In the genomic region with DNA sequence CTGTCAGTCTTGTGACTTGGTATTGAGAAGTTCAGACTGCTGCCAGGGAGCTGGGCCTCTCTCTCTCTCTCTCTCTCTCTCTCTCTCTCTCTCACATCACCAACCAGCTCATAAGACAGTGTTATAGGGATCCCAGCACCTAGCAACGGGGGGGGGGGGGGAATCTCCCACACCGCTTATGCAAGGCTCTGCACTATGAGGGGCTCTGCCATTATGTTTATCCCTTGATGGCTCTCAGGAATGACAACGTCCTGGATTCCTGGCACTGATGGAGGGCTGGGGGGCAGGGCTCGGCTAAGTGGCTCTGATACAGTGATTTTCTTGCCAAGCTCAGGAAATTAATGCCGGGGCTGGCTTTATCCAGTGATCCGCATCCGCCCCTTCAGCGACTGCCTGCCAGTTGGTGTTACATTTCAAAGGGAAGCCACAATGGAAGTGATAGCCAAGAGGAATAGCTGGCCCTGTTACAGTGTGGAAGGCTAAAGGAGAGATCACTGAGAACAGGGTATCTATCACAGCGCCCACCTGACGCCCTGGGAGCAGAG, we compare ENCODE assay signal across 7 mouse cellular contexts. TPM values are rescaled to one million over a fixed set of nuclear protein-coding genes. Genes with fewer than 3 reads are reported as not detected.
DNase-seq lines count a peak whose midpoint lies in the region; ATAC-seq and TF ChIP-seq lines count a peak whose summit lies in the region.

No protein-coding gene starts in this region.

- TF ChIP-seq EP300 in lung, postnatal 0 days (IDR thresholded peaks at IDR 0.05): no peak

- H3K27me3 ChIP-seq in C2C12 (ENCODE audit: control insufficient read depth, insufficient read depth, insufficient read length): no peaks in the 10 kb centered on the region
- no peaks in the 10 kb centered on the region for H3K27me3 ChIP-seq in lung, postnatal 0 days (replicated peaks; ENCODE audit: insufficient read depth, low read length)

- no peak overlapping the region for H3K9ac ChIP-seq in lung, postnatal 0 days (replicated peaks; ENCODE audit: low read depth)

- H3K27ac ChIP-seq in lung, postnatal 0 days (ENCODE audit: low read length): no peak overlapping the region

- no peak overlapping the region for H3ac ChIP-seq in C2C12 (ENCODE audit: control insufficient read depth, insufficient read length, low read depth)

- ATAC-seq in lung, postnatal 0 days: peak; percentile 21

- no peaks in the 10 kb centered on the region for H3K9me3 ChIP-seq in lung, postnatal 0 days (ENCODE audit: low read length)

- no peaks in the 10 kb centered on the region for H3K79me3 ChIP-seq in C2C12 (ENCODE audit: low read depth)

- 3% methylated on average over 10 of the region's 10 CpGs for WGBS in lung, postnatal 0 days

- no peaks in the 10 kb centered on the region for H3K36me3 ChIP-seq in C2C12 (ENCODE audit: control insufficient read depth, insufficient read depth)
- no peaks in the 10 kb centered on the region for H3K36me3 ChIP-seq in lung, postnatal 0 days (ENCODE audit: insufficient read depth, low read length)

- TF ChIP-seq CTCF in C2C12 (IDR thresholded peaks at IDR 0.05; ENCODE audit: control insufficient read depth, insufficient read depth, insufficient read length): no peak
- TF ChIP-seq CTCF in lung, postnatal 0 days (IDR thresholded peaks at IDR 0.05): no peak

- H3K4me2 ChIP-seq in lung, postnatal 0 days (replicated peaks; ENCODE audit: low read depth, low read length): no peak overlapping the region

- no peaks in the 10 kb centered on the region for H3K79me2 ChIP-seq in C2C12 (ENCODE audit: control insufficient read depth, insufficient read depth)

- no peak overlapping the region for H3K4me3 ChIP-seq in C2C12 (ENCODE audit: insufficient read depth, poor library complexity, severe bottlenecking)
- H3K4me3 ChIP-seq in lung, postnatal 0 days (ENCODE audit: low read depth, low read length): no peak overlapping the region

- H3K4me1 ChIP-seq in lung, postnatal 0 days (ENCODE audit: insufficient read depth, low read depth, low read length): no peaks in the 10 kb centered on the region

- DNase-seq in brain, adult 2 months (ENCODE audit: low read depth, low spot score): peak; percentile 69
- peak; percentile 45 to 48 for DNase-seq in frontal cortex, postnatal 25 days (ENCODE audit: low spot score in 2 of 2)
- DNase-seq in kidney, postnatal 25 days: peak; percentile 88 to 93
- DNase-seq in lung, postnatal 0 days (ENCODE audit: low spot score): peak; percentile 33
- DNase-seq in right cerebral cortex, postnatal 14 days: peak; percentile 60
- DNase-seq in adrenal gland, adult 18-20 months (ENCODE audit: low spot score in 2 of 2): no peak

TF ChIP-seq in C2C12, 6 proteins besides CTCF, POLR2A, EP300 and RAD21:
- TF ChIP-seq MYOD1 (IDR thresholded peaks at IDR 0.05; ENCODE audit: control insufficient read depth, insufficient read length, low read depth) (peak; percentile 41), USF1 (IDR thresholded peaks at IDR 0.05; ENCODE audit: low read depth) (no peak), MAX (IDR thresholded peaks at IDR 0.05) (no peak), CEBPB (IDR thresholded peaks at IDR 0.05; ENCODE audit: low read depth) (no peak)
TF ChIP-seq in C2C12: peak in this region for 1.

RNA-seq across cellular contexts. Expression of a gene that starts 38.7 kb away (rescaled TPM):
- 1.6 TPM for polyA plus RNA-seq in C2C12 (2012; fragmentation: generic; extraction: Trizol)
- polyA plus RNA-seq in lung, postnatal 0 days (2015; fragmentation: Nextera tagmentation; extraction: Ambion mirVana): 2.5 and 2.6 TPM in 2 replicates
- total RNA-seq in adrenal gland, adult 18-20 months (2021): 1 to 10 TPM in 1 of 2 experiments, under 1 TPM in 1; 0.46 to 2.1 TPM

Comparison
In these comparisons a context has a peak if more than half of its experiments do, and no peak if none do; other contexts are left out.
1. DNase-seq: peak in brain, adult 2 months (single experiment), frontal cortex, postnatal 25 days (2 of 2), kidney, postnatal 25 days (2 of 2), lung, postnatal 0 days (single experiment) and right cerebral cortex, postnatal 14 days (single experiment); none in adrenal gland, adult 18-20 months (0 of 2).